Mouse (Mus musculus): ENCODE measurements around the gene Zfp961.
"Not testable (repeated sequence)": the region's sequence is repeated elsewhere in the genome, so short reads cannot be mapped to it uniquely, and the experiment has no call there.

Zfp961 gene

DNA sequence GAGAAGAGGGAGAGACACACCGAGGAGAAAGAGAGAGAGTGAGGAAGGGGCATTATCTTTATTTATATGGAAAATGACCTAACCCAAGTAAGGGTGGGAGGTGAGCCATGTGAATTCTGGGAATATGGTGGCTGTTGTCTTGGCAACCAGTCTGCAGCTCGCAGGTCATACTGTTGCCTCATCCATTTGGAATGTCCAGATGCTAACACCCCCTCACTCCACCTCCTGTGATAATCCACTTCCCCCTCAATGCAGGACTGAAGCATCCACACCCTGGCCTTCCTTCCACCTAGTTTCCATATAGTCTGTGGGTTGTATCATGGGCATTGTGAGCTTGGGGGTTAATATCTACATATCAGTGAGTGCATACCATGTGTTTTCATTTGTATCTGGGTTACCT lies 69.0 kb downstream of the Zfp961 start:
- no peak for DNase-seq

GRCm38 (mm10) chr8:72024886-72025285 lies 74.0 kb downstream of the Zfp961 start:
- not testable (repeated sequence) for DNase-seq

DNA sequence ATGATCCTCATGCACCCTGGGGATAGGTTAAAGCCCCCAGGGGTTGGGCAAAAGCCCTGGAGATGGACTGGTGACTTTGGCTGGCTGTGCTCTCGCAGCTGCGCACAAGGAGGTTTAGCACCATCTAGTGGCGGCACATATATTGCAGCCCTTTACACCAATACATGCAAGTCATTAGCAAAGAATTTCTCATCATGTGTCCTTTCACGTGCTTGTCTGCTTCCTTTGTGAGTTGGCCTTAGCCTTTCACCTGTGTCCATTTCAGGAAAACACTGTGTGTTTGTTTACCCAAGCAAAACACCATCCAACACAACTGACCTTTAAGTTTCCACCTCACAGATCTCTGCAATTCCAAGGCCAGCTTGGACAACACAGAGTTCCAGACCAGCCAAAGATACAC lies 82.1 kb downstream of the Zfp961 start:
- DNase-seq: not testable (repeated sequence)

DNA sequence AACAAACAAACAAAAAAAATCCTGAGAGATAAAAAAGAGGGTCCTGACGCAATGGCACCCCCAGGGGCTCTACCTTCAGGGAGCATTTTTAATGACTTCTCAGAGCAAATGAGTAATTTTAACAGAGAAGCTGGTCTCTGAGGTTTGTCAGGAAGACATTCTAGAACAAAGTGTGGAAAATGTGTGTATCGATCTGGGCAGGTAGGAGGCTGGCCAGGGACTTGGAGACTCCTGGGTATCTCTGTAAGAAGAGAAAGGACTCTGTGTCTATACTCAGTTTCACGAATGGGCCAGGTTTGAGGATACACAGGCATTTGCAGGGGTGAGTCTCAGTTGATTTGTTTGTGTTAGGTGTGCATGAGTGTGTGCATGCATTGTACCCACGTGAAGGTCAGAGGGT lies 90.1 kb downstream of the Zfp961 start, which contains the start of gene Olfr372:
Gene Olfr372, plus strand, starts transcription at position 301 of the 400 bp plus-strand sequence.
- DNase-seq: not testable (repeated sequence)

- DNase-seq: no peak
Observed at GRCm38 (mm10) chr8:72042493-72042892, 91.7 kb downstream of the Zfp961 start.

Measured in liver (tissue).